Mouse (Mus musculus) cerebellum, adult 2 months (tissue): ENCODE data around the gene Gm10190. TPM values are rescaled to one million over a fixed set of nuclear protein-coding genes. Genes with fewer than 3 reads are reported as not detected.
"Not testable (repeated sequence)": the region's sequence is repeated elsewhere in the genome, so short reads cannot be mapped to it uniquely, and the experiment has no call there.

Source experiments
- DNase-seq, 2 experiments: peaks; one replicate each; pipeline ENCODE4 v3.0.0; 2021
- H3K27ac ChIP-seq: fragments of 200-500 bp; 2 replicates; pipeline ENCODE4 v1.5.1; 2012; ENCODE audit warnings: low read length, control low read depth, inconsistent platforms; ENCODE audit not compliant: insufficient read depth
- H3K27me3 ChIP-seq: fragments of 200-500 bp; 2 replicates; pipeline ENCODE4 v1.6.1; 2012; ENCODE audit warnings: inconsistent platforms, mild to moderate bottlenecking, low read length, moderate library complexity; ENCODE audit not compliant: control insufficient read depth, insufficient read depth
- H3K4me1 ChIP-seq: fragments of 200-500 bp; 2 replicates; pipeline ENCODE4 v1.6.1; 2011; ENCODE audit warnings: low read length; ENCODE audit not compliant: control insufficient read depth, insufficient read depth
- H3K4me3 ChIP-seq: fragments of 200-500 bp; replicated peaks from 2 replicates; pipeline ENCODE3; 2011; ENCODE audit warnings: mild to moderate bottlenecking, low read depth, low read length, control low read depth; ENCODE audit not compliant: insufficient read depth
- CTCF ChIP-seq: fragments of 200-500 bp; IDR thresholded peaks from 2 replicates; pipeline ENCODE4 v1.5.1; 2011; ENCODE audit warnings: low read depth, mild to moderate bottlenecking, control low read depth, low read length, moderate library complexity, borderline replicate concordance; ENCODE audit not compliant: insufficient read depth
- POLR2A ChIP-seq: fragments of 200-500 bp; IDR thresholded peaks from 2 replicates; pipeline ENCODE4 v1.6.1; 2011; ENCODE audit warnings: low read length, control low read depth, borderline replicate concordance; ENCODE audit not compliant: insufficient read depth
- WGBS: fragments of 180-500 bp; shearing (Covaris S2); methylation state at CpG from one replicate; pipeline ENCODE4 v1.1.7; 2018; 5-methylcytosine and 5-hydroxymethylcytosine counted together
- polyA plus RNA-seq: library from polyadenylated mRNA; depleted of rRNA; stranded (reverse); fragments of >200 nt; gene quantifications from 2 replicates; pipeline ENCODE4 v1.2.3, GENCODE M21; 2012; rRNA removed

The Gm10190 gene
- not detected in 2 replicates for polyA plus RNA-seq

DNA sequence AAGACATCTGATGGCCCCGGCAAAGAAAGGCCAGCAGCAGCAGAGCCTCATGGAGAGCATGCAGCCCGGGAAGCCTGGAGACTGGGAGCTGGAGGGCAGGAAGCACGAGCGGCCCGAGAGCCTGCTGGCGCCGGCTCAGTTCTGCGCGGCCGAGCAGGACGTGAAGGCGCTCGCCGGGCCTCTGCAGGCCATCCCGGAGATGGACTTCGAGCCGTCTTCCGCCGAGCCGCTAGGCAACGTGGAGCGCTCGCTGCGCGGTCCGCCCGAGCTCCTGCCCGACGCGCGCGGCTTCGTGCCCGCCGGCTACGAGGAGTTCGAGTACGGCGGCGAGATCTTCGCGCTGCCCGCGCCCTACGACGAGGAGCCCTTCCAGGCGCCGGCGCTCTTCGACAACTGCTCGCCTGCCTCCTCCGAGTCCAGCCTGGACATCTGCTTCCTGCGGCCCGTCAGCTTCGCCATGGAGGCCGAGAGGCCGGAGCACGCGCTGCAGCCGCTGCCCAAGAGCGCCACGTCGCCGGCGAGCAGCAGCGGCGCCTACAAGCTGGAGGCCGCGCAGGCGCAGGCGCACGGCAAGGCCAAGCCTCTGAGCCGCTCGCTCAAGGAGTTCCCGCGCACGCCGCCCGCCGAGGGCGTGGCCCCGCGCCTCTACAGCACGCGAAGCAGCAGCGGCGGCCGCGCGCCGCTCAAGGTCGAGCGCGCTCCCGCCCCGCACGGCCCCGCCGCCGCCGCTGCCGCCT lies at the start of gene Gm10190:
Gm10190 (minus strand) TSS at position 553 of the 737 bp plus-strand sequence.
- H3K27ac ChIP-seq = no peak within 1 kb of the TSS
- TF ChIP-seq POLR2A = peak; percentile 69
- no peak for TF ChIP-seq CTCF
- under 1% methylated on average over 102 of the region's 102 CpGs for WGBS

DNA sequence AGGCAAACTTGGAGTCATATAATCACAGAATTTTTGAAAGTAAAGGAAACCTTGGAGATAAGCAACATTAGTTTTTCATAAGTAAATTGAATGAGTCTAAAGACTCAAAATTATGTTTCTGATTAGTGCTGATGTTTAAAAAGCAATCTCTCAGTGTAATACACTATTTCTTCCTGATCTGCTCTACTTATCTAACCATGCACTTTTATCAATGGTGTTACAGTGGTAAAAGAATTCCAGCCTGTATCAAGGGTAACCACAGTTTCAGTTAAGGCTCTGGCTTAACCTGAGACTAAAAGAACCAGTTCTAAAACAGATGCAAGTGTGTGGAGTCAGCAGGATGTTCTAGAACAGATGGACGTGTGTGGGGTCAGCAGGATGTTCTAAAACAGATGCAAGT lies 47.7 kb upstream of the Gm10190 start:
- Histone ChIP-seq H3K4me3 (no peak overlapping the region), H3K4me1 (no peaks in the 10 kb centered on the region), H3K27me3 (no peaks in the 10 kb centered on the region), H3K27ac (no peak overlapping the region)
- TF ChIP-seq POLR2A (no peak), CTCF (no peak)
- 97% methylated on average over 1 of the region's 1 CpGs for WGBS
- no peak for DNase-seq

More for the DNA sequence above, at the start of gene Gm10190:
- Histone ChIP-seq H3K27me3 (no peaks in the 10 kb centered on the region), H3K4me1 (no peaks in the 10 kb centered on the region), H3K4me3 (peak within 1 kb of the TSS; percentile 68)
- peak; percentile 82 to 89 for DNase-seq

DNA sequence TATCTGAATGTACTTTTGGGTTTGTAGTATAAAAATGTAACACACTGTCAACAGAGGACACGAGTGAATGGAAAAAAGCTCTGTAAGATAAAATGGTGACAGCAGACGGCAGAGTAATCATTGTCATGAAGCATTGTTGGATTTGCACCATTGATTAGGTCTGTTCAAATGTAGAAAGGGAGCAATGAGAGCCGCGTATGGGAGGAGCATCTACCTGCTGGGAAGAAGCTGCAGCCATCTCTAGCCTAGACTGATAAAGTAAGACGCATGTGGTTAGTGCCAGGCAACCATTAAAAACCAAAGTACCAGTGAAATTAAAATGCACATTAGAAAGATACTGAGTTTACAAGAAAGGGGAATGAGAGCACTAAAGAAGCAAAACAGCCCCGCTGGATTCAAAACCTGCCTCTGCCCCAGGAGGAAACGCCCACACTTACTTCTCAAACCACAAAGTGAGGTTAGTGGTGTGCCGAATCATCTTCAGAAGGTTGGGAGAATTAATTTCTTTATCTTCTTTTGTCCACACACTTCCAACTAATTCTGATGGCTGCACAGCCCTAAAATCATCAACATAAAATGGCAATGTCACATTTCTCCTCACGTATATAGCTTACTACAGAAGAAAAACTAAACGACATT lies 45.4 kb upstream of the Gm10190 start:
- TF ChIP-seq CTCF = no peak
- TF ChIP-seq POLR2A = no peak
- Histone ChIP-seq H3K4me1 (no peaks in the 10 kb centered on the region), H3K27me3 (no peaks in the 10 kb centered on the region), H3K27ac (no peak overlapping the region), H3K4me3 (no peak overlapping the region)
- no peak for DNase-seq
- WGBS = 81% methylated on average over 10 of the region's 10 CpGs

DNA sequence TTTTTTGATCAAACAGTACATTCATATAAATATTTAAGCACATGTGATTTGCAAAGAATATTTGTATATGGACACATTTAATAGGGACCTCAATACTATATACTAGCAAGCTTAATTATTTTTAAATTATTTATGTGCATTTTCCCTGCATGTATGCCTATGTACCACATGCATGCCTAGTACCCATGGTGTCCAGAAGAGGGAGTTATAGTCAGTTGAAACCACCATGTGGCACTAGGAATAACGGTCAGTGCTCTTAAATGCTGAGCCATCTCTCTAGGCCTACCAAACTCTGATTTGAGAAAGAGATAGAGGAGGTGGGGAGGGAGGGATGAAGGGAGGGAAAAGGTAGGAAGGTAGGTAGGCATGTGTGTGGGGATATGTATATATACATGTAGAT lies 37.8 kb upstream of the Gm10190 start:
- Histone ChIP-seq H3K4me3 (no peak overlapping the region), H3K27ac (no peak overlapping the region), H3K27me3 (no peaks in the 10 kb centered on the region), H3K4me1 (no peaks in the 10 kb centered on the region)
- 35% methylated on average over 1 of the region's 1 CpGs for WGBS
- DNase-seq = no peak
- TF ChIP-seq POLR2A = no peak
- TF ChIP-seq CTCF = no peak

DNA sequence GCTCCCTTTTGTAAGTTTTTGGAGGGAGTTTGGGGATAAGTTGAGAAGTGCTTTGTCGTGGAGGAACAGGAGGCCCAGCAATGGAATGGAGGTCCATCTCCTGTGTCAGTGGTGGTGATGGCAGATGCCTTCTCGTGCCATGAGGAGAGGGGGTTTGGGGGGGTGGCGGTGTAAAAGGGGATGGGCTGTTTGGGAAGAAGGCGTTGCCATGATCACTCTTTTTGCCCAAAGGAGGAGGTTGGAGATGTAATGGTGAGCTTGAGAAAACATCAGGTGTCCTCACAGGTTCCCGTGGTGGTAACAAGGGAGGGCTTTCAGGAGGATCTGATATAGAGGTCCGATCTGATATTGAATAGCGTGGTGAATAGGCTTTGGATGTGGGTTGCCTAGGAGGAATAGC lies 24.9 kb upstream of the Gm10190 start:
- no peak overlapping the region for H3K4me3 ChIP-seq
- H3K27me3 ChIP-seq = no peaks in the 10 kb centered on the region
- no peaks in the 10 kb centered on the region for H3K4me1 ChIP-seq
- no peak overlapping the region for H3K27ac ChIP-seq
- 92% methylated on average over 7 of the region's 7 CpGs for WGBS
- no peak for TF ChIP-seq CTCF
- TF ChIP-seq POLR2A = no peak
- DNase-seq = no peak

DNA sequence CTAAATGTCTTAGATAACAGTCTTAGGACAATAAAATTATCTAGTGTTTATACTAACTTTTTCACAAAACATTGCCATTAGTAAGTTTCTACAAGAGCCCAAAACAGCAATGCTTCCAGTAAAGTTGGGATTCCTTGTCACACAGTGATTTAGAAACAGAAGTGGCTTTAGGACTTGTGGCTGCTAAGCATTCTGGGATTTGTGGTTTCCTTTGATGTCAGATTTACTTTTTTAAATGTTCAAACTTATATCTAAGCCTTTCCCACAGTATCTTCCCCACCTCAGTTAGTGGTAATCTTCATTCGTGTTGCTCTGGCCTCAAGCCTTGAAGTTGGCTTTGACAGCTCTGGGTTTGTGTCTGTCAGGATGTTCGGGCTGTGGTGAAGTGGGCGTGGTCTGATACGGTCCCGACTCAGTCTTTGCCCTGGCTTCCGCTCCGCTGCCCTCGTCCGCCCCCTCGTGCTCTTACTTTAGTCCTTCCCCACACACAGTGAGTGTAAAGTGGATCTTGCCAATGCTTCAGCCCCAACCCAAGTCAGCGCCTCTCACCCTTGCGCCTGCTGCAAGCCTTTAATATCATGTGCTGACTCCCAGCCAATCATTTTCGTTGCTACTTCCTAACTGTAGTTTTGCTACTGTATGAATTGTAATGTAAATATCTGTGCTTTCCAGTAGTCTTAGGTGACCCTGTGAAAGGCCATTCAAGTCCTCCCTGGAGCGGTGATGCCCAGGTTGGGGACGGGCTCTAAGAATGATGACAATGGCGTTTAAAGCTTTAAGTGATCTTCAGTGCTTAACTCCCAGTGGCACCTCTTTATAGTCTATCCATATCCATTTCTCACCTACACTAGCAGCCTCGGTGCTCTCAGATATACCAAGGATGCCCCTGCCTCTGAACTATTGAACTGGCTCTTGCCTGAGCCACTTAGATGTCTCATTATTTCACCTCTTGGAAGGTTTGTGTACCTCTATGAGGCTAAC lies 18.4 kb upstream of the Gm10190 start:
- TF ChIP-seq POLR2A (no peak), CTCF (no peak)
- Histone ChIP-seq H3K4me1 (peaks cover 6% of the 10 kb centered on the region; the same call in 1 of the 2 replicates), H3K4me3 (peak overlapping the region; percentile 53), H3K27me3 (no peaks in the 10 kb centered on the region), H3K27ac (no peak overlapping the region)
- WGBS = 14% methylated on average over 17 of the region's 17 CpGs
- peak in 1 of 2 experiments; percentile 6 for DNase-seq

DNA sequence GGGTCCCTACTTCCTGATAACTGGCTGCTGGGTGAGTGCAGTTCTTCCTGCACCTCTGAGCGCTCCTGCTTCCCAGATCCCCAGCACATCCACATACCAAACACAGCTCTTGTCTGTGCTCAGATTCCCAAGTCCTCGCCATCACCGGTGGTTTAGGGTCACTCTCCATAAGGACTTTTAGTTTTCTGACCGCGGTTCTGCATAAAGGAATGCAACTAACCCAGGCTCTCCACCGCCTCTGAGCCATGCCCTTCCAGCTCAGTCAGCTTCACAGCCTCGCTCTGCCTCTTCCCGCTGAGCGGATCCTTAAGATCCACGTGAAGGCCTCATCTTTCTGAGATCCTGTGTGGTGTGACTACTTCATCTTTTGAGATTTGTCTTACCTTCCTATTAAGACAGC lies 16.7 kb upstream of the Gm10190 start:
- WGBS = 77% methylated on average over 10 of the region's 10 CpGs
- DNase-seq = no peak
- Histone ChIP-seq H3K4me3 (no peak overlapping the region), H3K27ac (no peak overlapping the region), H3K4me1 (peaks cover 6% of the 10 kb centered on the region; the same call in 1 of the 2 replicates), H3K27me3 (no peaks in the 10 kb centered on the region)
- TF ChIP-seq POLR2A (no peak), CTCF (no peak)

DNA sequence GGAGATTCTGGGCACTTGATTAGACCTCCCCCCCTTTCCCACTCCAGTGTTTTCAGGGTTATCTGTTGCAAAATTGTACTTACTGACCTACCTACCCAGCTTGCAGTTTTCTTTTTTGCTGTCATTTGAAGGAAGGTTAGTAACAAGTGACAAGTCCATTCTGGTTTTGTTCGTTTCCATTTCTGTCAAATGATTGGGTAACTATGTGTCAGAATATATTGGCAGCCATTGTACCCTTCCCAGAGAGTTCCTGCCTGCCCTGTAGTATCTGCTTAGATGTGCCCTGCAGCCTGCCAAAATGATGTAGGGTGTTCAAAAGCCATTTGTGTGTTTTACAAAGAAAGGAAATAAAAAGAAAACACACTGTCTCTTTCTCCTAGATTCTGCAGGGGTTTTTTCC lies 12.3 kb upstream of the Gm10190 start:
- no peak overlapping the region for H3K4me3 ChIP-seq
- no peak overlapping the region for H3K27ac ChIP-seq
- H3K4me1 ChIP-seq = no peaks in the 10 kb centered on the region
- DNase-seq = no peak
- TF ChIP-seq CTCF (no peak), POLR2A (no peak)
- 30% methylated on average over 1 of the region's 1 CpGs for WGBS
- no peaks in the 10 kb centered on the region for H3K27me3 ChIP-seq

DNA sequence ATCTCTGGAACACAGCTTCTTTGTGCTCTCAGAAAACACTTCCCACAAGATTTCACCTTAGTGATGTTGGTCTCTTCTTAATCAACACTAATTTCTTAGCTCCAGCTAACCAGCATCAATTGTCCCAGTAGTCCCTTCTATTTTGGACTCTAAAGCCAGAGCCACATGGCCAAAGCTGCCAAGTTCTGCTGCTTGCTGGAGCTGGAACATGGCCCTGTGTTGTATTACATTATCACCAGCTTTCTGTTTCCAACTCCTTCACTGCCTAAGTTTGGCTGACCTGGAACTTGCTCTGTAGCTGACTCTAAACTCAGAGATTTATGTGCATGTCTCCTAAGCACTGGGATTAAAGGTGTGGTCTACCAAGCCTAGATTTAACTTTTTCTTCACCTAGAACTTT lies 5.0 kb upstream of the Gm10190 start:
- H3K27ac ChIP-seq, DNase-seq, H3K4me1 ChIP-seq, H3K27me3 ChIP-seq, H3K4me3 ChIP-seq: not testable (repeated sequence)
